Mouse (Mus musculus) MEL (cell line): Measurements from ENCODE around the gene Myo10.

Experiments
- CHD2 ChIP-seq: IDR thresholded peaks from 2 replicates; pipeline ENCODE4 v1.6.1; 2011; ENCODE audit warnings: low read length, improper control_type of control experiment
- CTCF ChIP-seq, 3 experiments: IDR thresholded peaks in 2 of 3; conservative IDR thresholded peaks in 1 of 3; 2 replicates each; pipeline ENCODE4 v1.5.1; 2011 to 2012; ENCODE audit warnings: low read length in 3 of 3, low read depth in 2 of 3, mild to moderate bottlenecking in 2 of 3, improper control_type of control experiment in 1 of 3, inconsistent platforms in 1 of 3, mixed read lengths in 1 of 3, moderate library complexity in 1 of 3; ENCODE audit not compliant: control insufficient read depth in 1 of 3, insufficient read depth in 1 of 3, poor library complexity in 1 of 3, severe bottlenecking in 1 of 3
- EP300 ChIP-seq, 2 experiments: IDR thresholded peaks; 2 replicates each; pipeline ENCODE4 v1.6.1; 2011; ENCODE audit warnings: improper control_type of control experiment in 2 of 2, low read length in 2 of 2, low read depth in 1 of 2, mild to moderate bottlenecking in 1 of 2
- ETS1 ChIP-seq: IDR thresholded peaks from 2 replicates; pipeline ENCODE4 v1.6.1; 2012; ENCODE audit warnings: low read depth, mild to moderate bottlenecking, inconsistent platforms, low read length, improper control_type of control experiment, moderate library complexity
- GABPA ChIP-seq: IDR thresholded peaks from 2 replicates; pipeline ENCODE4 v1.6.1; 2012; ENCODE audit warnings: low read depth, mild to moderate bottlenecking, inconsistent platforms, low read length, improper control_type of control experiment, moderate library complexity
- GATA1 ChIP-seq: IDR thresholded peaks from 2 replicates; pipeline ENCODE4 v1.6.1; 2011; ENCODE audit warnings: low read depth, low read length, improper control_type of control experiment
- POLR2A ChIP-seq, 2 experiments: IDR thresholded peaks; 2 replicates each; pipeline ENCODE4 v1.6.1; 2011 to 2012; ENCODE audit warnings: low read length in 2 of 2, mild to moderate bottlenecking in 2 of 2, control low read depth in 1 of 2, improper control_type of control experiment in 1 of 2, low read depth in 1 of 2, moderate library complexity in 1 of 2; ENCODE audit not compliant: control insufficient read depth in 1 of 2, insufficient read depth in 1 of 2, poor library complexity in 1 of 2
- RAD21 ChIP-seq: IDR thresholded peaks from 2 replicates; pipeline ENCODE4 v1.6.1; 2011; ENCODE audit warnings: mild to moderate bottlenecking, low read depth, low read length, improper control_type of control experiment
- SIN3A ChIP-seq: IDR thresholded peaks from 2 replicates; pipeline ENCODE4 v1.6.1; 2012; ENCODE audit warnings: low read length, improper control_type of control experiment, inconsistent platforms
- USF1 ChIP-seq: IDR thresholded peaks from 2 replicates; pipeline ENCODE4 v1.6.1; 2014; ENCODE audit warnings: low read depth, mild to moderate bottlenecking, inconsistent platforms, low read length, improper control_type of control experiment, moderate library complexity
- ZC3H11A ChIP-seq: IDR thresholded peaks from 2 replicates; pipeline ENCODE4 v1.6.1; 2012; ENCODE audit warnings: low read depth, mild to moderate bottlenecking, inconsistent platforms, low read length, improper control_type of control experiment
- ZKSCAN1 ChIP-seq: IDR thresholded peaks from 2 replicates; pipeline ENCODE4 v1.6.1; 2012; ENCODE audit warnings: low read depth, mild to moderate bottlenecking, inconsistent platforms, low read length, improper control_type of control experiment, moderate library complexity
- ZNF384 ChIP-seq: IDR thresholded peaks from 2 replicates; pipeline ENCODE4 v1.6.1; 2012; ENCODE audit warnings: low read depth, mild to moderate bottlenecking, inconsistent platforms, low read length, improper control_type of control experiment

- TF ChIP-seq USF1 = no peak
- TF ChIP-seq GABPA = no peak
- TF ChIP-seq SIN3A = no peak
- TF ChIP-seq ZKSCAN1 = no peak
- no peak for TF ChIP-seq EP300 (IDR thresholded peaks at IDR 0.05; ENCODE audit: low read depth in 1 of 2, low read length in 2 of 2)
- TF ChIP-seq CHD2 = no peak
- no peak for TF ChIP-seq ZNF384
- TF ChIP-seq CTCF (IDR thresholded peaks at IDR 0.05 in 2 of 3, conservative IDR thresholded peaks at IDR 0.05 in 1 of 3; ENCODE audit: control insufficient read depth in 1 of 3, insufficient read depth in 1 of 3, low read depth in 2 of 3, low read length in 3 of 3, poor library complexity in 1 of 3, severe bottlenecking in 1 of 3) = no peak
- TF ChIP-seq POLR2A (IDR thresholded peaks at IDR 0.05; ENCODE audit: control insufficient read depth in 1 of 2, insufficient read depth in 1 of 2, low read depth in 1 of 2, low read length in 2 of 2, poor library complexity in 1 of 2) = no peak
- no peak for TF ChIP-seq RAD21
- no peak for TF ChIP-seq ETS1
- TF ChIP-seq GATA1 = no peak
- TF ChIP-seq ZC3H11A = no peak
These were observed 131.6 kb downstream of the Myo10 start for GRCm38 (mm10) chr15:25753878-25754277.
